Mouse (Mus musculus): Measurements from ENCODE around the gene Daam2.

The Daam2 gene

GRCm38 (mm10) chr17:49472626-49473025 is 91.5 kb downstream of the Daam2 start:
- H3K36me3 ChIP-seq (ENCODE audit: insufficient read depth, low read length), result no peaks in the 10 kb centered on the region
- H3K27me3 ChIP-seq (ENCODE audit: insufficient read depth, low read length), result peaks cover 8% of the 10 kb centered on the region
- TF ChIP-seq POU5F1 (IDR thresholded peaks at IDR 0.05; ENCODE audit: borderline replicate concordance, low read length) (no peak), CTCF (conservative IDR thresholded peaks at IDR 0.05; ENCODE audit: low read length) (no peak), NANOG (IDR thresholded peaks at IDR 0.05; ENCODE audit: borderline replicate concordance, low read length) (no peak)
- H3K4me1 ChIP-seq (replicated peaks; ENCODE audit: low read depth, low read length), result peaks cover 4% of the 10 kb centered on the region; the same call in 1 of the 2 replicates
- H3K4me3 ChIP-seq (replicated peaks; ENCODE audit: low read length), result no peak overlapping the region
- peaks cover 3% of the 10 kb centered on the region; the same call in 1 of the 2 replicates for H3K9me3 ChIP-seq (ENCODE audit: low read length)

- peaks cover 12% of the 10 kb centered on the region for H3K27me3 ChIP-seq (ENCODE audit: insufficient read depth, low read length)
- no peaks in the 10 kb centered on the region for H3K36me3 ChIP-seq (ENCODE audit: insufficient read depth, low read length)
- TF ChIP-seq POU5F1 (IDR thresholded peaks at IDR 0.05; ENCODE audit: borderline replicate concordance, low read length) (no peak), CTCF (conservative IDR thresholded peaks at IDR 0.05; ENCODE audit: low read length) (peak; percentile 63), NANOG (IDR thresholded peaks at IDR 0.05; ENCODE audit: borderline replicate concordance, low read length) (no peak)
- peaks cover 3% of the 10 kb centered on the region; the same call in 1 of the 2 replicates for H3K9me3 ChIP-seq (ENCODE audit: low read length)
- H3K4me3 ChIP-seq (replicated peaks; ENCODE audit: low read length), result no peak overlapping the region
- H3K4me1 ChIP-seq (replicated peaks; ENCODE audit: low read depth, low read length), result peaks cover 4% of the 10 kb centered on the region; the same call in 1 of the 2 replicates
These were observed 95.9 kb downstream of the Daam2 start for GRCm38 (mm10) chr17:49468223-49468622.

- TF ChIP-seq NANOG (IDR thresholded peaks at IDR 0.05; ENCODE audit: borderline replicate concordance, low read length), result no peak
- no peak for TF ChIP-seq CTCF (conservative IDR thresholded peaks at IDR 0.05; ENCODE audit: low read length)
- TF ChIP-seq POU5F1 (IDR thresholded peaks at IDR 0.05; ENCODE audit: borderline replicate concordance, low read length), result no peak
- H3K9me3 ChIP-seq (ENCODE audit: low read length), result no peaks in the 10 kb centered on the region
- peaks cover 14% of the 10 kb centered on the region for H3K27me3 ChIP-seq (ENCODE audit: insufficient read depth, low read length)
- H3K4me1 ChIP-seq (replicated peaks; ENCODE audit: low read depth, low read length), result no peaks in the 10 kb centered on the region
- no peak overlapping the region for H3K4me3 ChIP-seq (replicated peaks; ENCODE audit: low read length)
- no peaks in the 10 kb centered on the region for H3K36me3 ChIP-seq (ENCODE audit: insufficient read depth, low read length)
These were observed 99.3 kb downstream of the Daam2 start for GRCm38 (mm10) chr17:49464884-49465283.

- Histone ChIP-seq H3K9me3 (ENCODE audit: low read length) (no peaks in the 10 kb centered on the region), H3K27me3 (ENCODE audit: insufficient read depth, low read length) (peaks cover 8% of the 10 kb centered on the region; the same call in 1 of the 2 replicates), H3K36me3 (ENCODE audit: insufficient read depth, low read length) (peaks cover 18% of the 10 kb centered on the region), H3K4me3 (replicated peaks; ENCODE audit: low read length) (no peak overlapping the region), H3K4me1 (replicated peaks; ENCODE audit: low read depth, low read length) (no peaks in the 10 kb centered on the region; the same call in 1 of the 2 replicates)
- TF ChIP-seq POU5F1 (IDR thresholded peaks at IDR 0.05; ENCODE audit: borderline replicate concordance, low read length) (no peak), NANOG (IDR thresholded peaks at IDR 0.05; ENCODE audit: borderline replicate concordance, low read length) (no peak)
These were observed 105.8 kb downstream of the Daam2 start for GRCm38 (mm10) chr17:49458386-49458785.

- Histone ChIP-seq H3K27me3 (ENCODE audit: insufficient read depth, low read length) (peaks cover 8% of the 10 kb centered on the region; the same call in 1 of the 2 replicates), H3K4me3 (replicated peaks; ENCODE audit: low read length) (no peak overlapping the region), H3K9me3 (ENCODE audit: low read length) (no peaks in the 10 kb centered on the region), H3K4me1 (replicated peaks; ENCODE audit: low read depth, low read length) (no peaks in the 10 kb centered on the region; the same call in 1 of the 2 replicates), H3K36me3 (ENCODE audit: insufficient read depth, low read length) (peaks cover 20% of the 10 kb centered on the region)
- no peak for TF ChIP-seq CTCF (conservative IDR thresholded peaks at IDR 0.05; ENCODE audit: low read length)
- TF ChIP-seq POU5F1 (IDR thresholded peaks at IDR 0.05; ENCODE audit: borderline replicate concordance, low read length), result no peak
- TF ChIP-seq NANOG (IDR thresholded peaks at IDR 0.05; ENCODE audit: borderline replicate concordance, low read length), result no peak
These were observed 106.3 kb downstream of the Daam2 start for GRCm38 (mm10) chr17:49457833-49458232.

- peaks cover 8% of the 10 kb centered on the region for H3K4me1 ChIP-seq (replicated peaks; ENCODE audit: low read depth, low read length)
- peaks cover 3% of the 10 kb centered on the region; the same call in 1 of the 2 replicates for H3K27me3 ChIP-seq (ENCODE audit: insufficient read depth, low read length)
- no peaks in the 10 kb centered on the region for H3K9me3 ChIP-seq (ENCODE audit: low read length)
- peaks cover 21% of the 10 kb centered on the region for H3K36me3 ChIP-seq (ENCODE audit: insufficient read depth, low read length)
- no peak overlapping the region for H3K4me3 ChIP-seq (replicated peaks; ENCODE audit: low read length)
- TF ChIP-seq NANOG (IDR thresholded peaks at IDR 0.05; ENCODE audit: borderline replicate concordance, low read length) (no peak), POU5F1 (IDR thresholded peaks at IDR 0.05; ENCODE audit: borderline replicate concordance, low read length) (no peak), CTCF (conservative IDR thresholded peaks at IDR 0.05; ENCODE audit: low read length) (no peak)
These were observed 107.8 kb downstream of the Daam2 start for GRCm38 (mm10) chr17:49456334-49456733.

- no peak for TF ChIP-seq CTCF (conservative IDR thresholded peaks at IDR 0.05; ENCODE audit: low read length)
- TF ChIP-seq NANOG (IDR thresholded peaks at IDR 0.05; ENCODE audit: borderline replicate concordance, low read length), result no peak
- no peak for TF ChIP-seq POU5F1 (IDR thresholded peaks at IDR 0.05; ENCODE audit: borderline replicate concordance, low read length)
- Histone ChIP-seq H3K9me3 (ENCODE audit: low read length) (no peaks in the 10 kb centered on the region), H3K36me3 (ENCODE audit: insufficient read depth, low read length) (peaks cover 47% of the 10 kb centered on the region), H3K27me3 (ENCODE audit: insufficient read depth, low read length) (no peaks in the 10 kb centered on the region), H3K4me1 (replicated peaks; ENCODE audit: low read depth, low read length) (peaks cover 14% of the 10 kb centered on the region), H3K4me3 (replicated peaks; ENCODE audit: low read length) (no peak overlapping the region)
These were observed 113.2 kb downstream of the Daam2 start for GRCm38 (mm10) chr17:49450922-49451321.

GRCm38 (mm10) chr17:49449230-49449608 is 114.9 kb downstream of the Daam2 start:
- Histone ChIP-seq H3K36me3 (ENCODE audit: insufficient read depth, low read length) (peaks cover 34% of the 10 kb centered on the region), H3K4me3 (replicated peaks; ENCODE audit: low read length) (no peak overlapping the region), H3K9me3 (ENCODE audit: low read length) (no peaks in the 10 kb centered on the region), H3K27me3 (ENCODE audit: insufficient read depth, low read length) (no peaks in the 10 kb centered on the region), H3K4me1 (replicated peaks; ENCODE audit: low read depth, low read length) (peaks cover 14% of the 10 kb centered on the region)
- no peak for TF ChIP-seq NANOG (IDR thresholded peaks at IDR 0.05; ENCODE audit: borderline replicate concordance, low read length)
- TF ChIP-seq CTCF (conservative IDR thresholded peaks at IDR 0.05; ENCODE audit: low read length), result no peak
- no peak for TF ChIP-seq POU5F1 (IDR thresholded peaks at IDR 0.05; ENCODE audit: borderline replicate concordance, low read length)

Measured in E14TG2a.4 (cell line).